Mouse (Mus musculus): ENCODE data around the gene Stk38. TPM values are rescaled to one million over a fixed set of nuclear protein-coding genes. Genes with fewer than 3 reads are reported as not detected.
A peak's percentile ranks its signal among the peaks of the same experiment; 100 is the strongest.

The Stk38 gene
- total RNA-seq, 1 experiment: 78.0 TPM

DNA sequence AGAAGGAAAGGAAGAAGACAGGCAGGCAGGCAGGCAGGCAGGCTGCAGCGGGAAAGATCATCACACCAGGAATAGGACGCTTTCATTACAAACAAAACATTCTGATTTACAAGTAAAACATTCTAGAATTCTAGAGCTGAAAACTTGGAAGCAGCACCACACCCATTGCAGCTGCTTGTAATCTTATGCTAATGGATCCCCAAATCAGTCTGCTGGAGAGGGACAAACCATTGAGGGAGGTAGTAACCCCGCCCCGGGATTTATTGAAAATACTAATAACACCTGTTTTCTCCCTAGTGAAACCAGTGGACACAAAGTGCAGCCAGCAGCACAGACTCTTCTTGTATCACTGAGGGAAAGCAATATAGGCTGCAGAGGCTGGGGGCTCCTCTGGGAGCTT is 26.7 kb downstream of the Stk38 start:
- peak; percentile 31 for DNase-seq (ENCODE audit: low read depth, low spot score)
- in situ Hi-C loops (cut with MboI; ENCODE audit: low sequenced_read_pairs in 2 of 2, unreplicated experiment in 2 of 2): no loop called here
- H3K9me3 ChIP-seq (ENCODE audit: control insufficient read depth, insufficient read depth, low read depth, low read length): no peaks in the 10 kb centered on the region
- peaks cover 34% of the 10 kb centered on the region for H3K36me3 ChIP-seq (ENCODE audit: control insufficient read depth, insufficient read depth, low read length, poor library complexity, severe bottlenecking)
- H3K4me3 ChIP-seq (ENCODE audit: insufficient read depth in 1 of 2, low read depth in 1 of 2, low read length in 2 of 2, poor library complexity in 1 of 2, severe bottlenecking in 1 of 2): no peak overlapping the region
- H3K27ac ChIP-seq (ENCODE audit: insufficient read depth, low read depth, low read length, poor library complexity, severe bottlenecking): peak overlapping the region; percentile 82
- no peak for TF ChIP-seq MAFK (IDR thresholded peaks at IDR 0.05; ENCODE audit: insufficient read depth, low read depth, low read length)
- TF ChIP-seq HCFC1 (IDR thresholded peaks at IDR 0.05; ENCODE audit: borderline replicate concordance, insufficient read depth, low read length): no peak
- TF ChIP-seq CHD2 (IDR thresholded peaks at IDR 0.05; ENCODE audit: low read depth, low read length): no peak
- H3K9ac ChIP-seq (ENCODE audit: insufficient read depth, low read depth, low read length, poor library complexity, severe bottlenecking): no peak overlapping the region
- H3K4me1 ChIP-seq (ENCODE audit: control insufficient read depth in 2 of 2, insufficient read depth in 2 of 2, low read length in 2 of 2, poor library complexity in 1 of 2): peaks cover 11 to 15% of the 10 kb centered on the region in 2 experiments; a peak in 3 of 4 replicates

- peaks cover 51% of the 10 kb centered on the region for H3K36me3 ChIP-seq (ENCODE audit: control insufficient read depth, insufficient read depth, low read length, poor library complexity, severe bottlenecking)
- TF ChIP-seq HCFC1 (IDR thresholded peaks at IDR 0.05; ENCODE audit: borderline replicate concordance, insufficient read depth, low read length) (no peak), ZNF384 (IDR thresholded peaks at IDR 0.05; ENCODE audit: low read depth, low read length) (no peak), CHD2 (IDR thresholded peaks at IDR 0.05; ENCODE audit: low read depth, low read length) (no peak), MAFK (IDR thresholded peaks at IDR 0.05; ENCODE audit: insufficient read depth, low read depth, low read length) (no peak), ZC3H11A (IDR thresholded peaks at IDR 0.05; ENCODE audit: borderline replicate concordance, low read depth, low read length) (no peak)
These were observed 28.7 kb downstream of the Stk38 start for GRCm38 (mm10) chr17:28979091-28979490.

GRCm38 (mm10) chr17:28970122-28970521 is 37.7 kb downstream of the Stk38 start:
- Histone ChIP-seq H3K4me3 (ENCODE audit: insufficient read depth in 1 of 2, low read depth in 1 of 2, low read length in 2 of 2, poor library complexity in 1 of 2, severe bottlenecking in 1 of 2) (no peak overlapping the region), H3K27ac (ENCODE audit: insufficient read depth, low read depth, low read length, poor library complexity, severe bottlenecking) (no peak overlapping the region), H3K4me1 (ENCODE audit: control insufficient read depth in 2 of 2, insufficient read depth in 2 of 2, low read length in 2 of 2, poor library complexity in 1 of 2) (peaks cover 6 to 12% of the 10 kb centered on the region in 2 experiments; a peak in 3 of 4 replicates), H3K36me3 (ENCODE audit: control insufficient read depth, insufficient read depth, low read length, poor library complexity, severe bottlenecking) (peaks cover 49% of the 10 kb centered on the region), H3K9me3 (ENCODE audit: control insufficient read depth, insufficient read depth, low read depth, low read length) (no peaks in the 10 kb centered on the region), H3K9ac (ENCODE audit: insufficient read depth, low read depth, low read length, poor library complexity, severe bottlenecking) (no peak overlapping the region)
- no peak for TF ChIP-seq CHD2 (IDR thresholded peaks at IDR 0.05; ENCODE audit: low read depth, low read length)
- DNase-seq (ENCODE audit: low read depth, low spot score): no peak
- in situ Hi-C loops (cut with MboI; ENCODE audit: low sequenced_read_pairs in 2 of 2, unreplicated experiment in 2 of 2): no loop called here

More at GRCm38 (mm10) chr17:28979091-28979490, 28.7 kb downstream of the Stk38 start:
- Histone ChIP-seq H3K27ac (ENCODE audit: insufficient read depth, low read depth, low read length, poor library complexity, severe bottlenecking) (no peak overlapping the region), H3K4me3 (ENCODE audit: insufficient read depth in 1 of 2, low read depth in 1 of 2, low read length in 2 of 2, poor library complexity in 1 of 2, severe bottlenecking in 1 of 2) (no peak overlapping the region), H3K9ac (ENCODE audit: insufficient read depth, low read depth, low read length, poor library complexity, severe bottlenecking) (no peak overlapping the region), H3K9me3 (ENCODE audit: control insufficient read depth, insufficient read depth, low read depth, low read length) (no peaks in the 10 kb centered on the region), H3K4me1 (ENCODE audit: control insufficient read depth in 2 of 2, insufficient read depth in 2 of 2, low read length in 2 of 2, poor library complexity in 1 of 2) (peaks cover 10 to 20% of the 10 kb centered on the region in 2 experiments; a peak in 3 of 4 replicates)
- in situ Hi-C loops (cut with MboI; ENCODE audit: low sequenced_read_pairs in 2 of 2, unreplicated experiment in 2 of 2): no loop called here
- no peak for DNase-seq (ENCODE audit: low read depth, low spot score)

DNA sequence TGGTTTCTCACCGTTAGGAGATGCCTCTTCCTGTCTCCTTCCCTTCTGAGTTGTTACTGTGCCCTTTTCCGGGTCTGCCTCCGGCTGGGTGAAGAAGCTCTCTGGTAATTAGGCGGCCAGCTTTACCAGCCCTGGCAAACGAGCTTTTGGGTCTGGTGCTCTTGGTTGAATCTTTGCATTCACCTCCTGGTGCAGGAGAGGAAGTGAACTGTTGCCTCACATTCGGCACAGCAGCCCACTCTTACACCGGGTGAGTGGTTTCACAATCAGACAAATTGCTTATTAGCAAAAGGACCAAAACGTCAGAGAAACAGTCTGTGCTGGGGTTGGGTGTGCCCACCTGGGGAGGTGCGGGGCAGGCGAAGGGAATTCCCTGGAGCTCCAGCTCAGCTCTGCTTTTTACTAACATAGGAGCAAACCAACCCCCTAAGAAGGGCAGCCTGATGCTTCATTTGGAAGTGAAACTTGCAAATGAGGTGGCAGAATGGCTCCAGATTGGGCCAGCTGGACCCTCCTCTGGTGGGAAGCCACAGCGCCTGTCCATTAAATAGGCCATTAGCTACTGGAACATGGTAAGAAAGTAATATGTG is 40.7 kb downstream of the Stk38 start:
- TF ChIP-seq ZC3H11A (IDR thresholded peaks at IDR 0.05; ENCODE audit: borderline replicate concordance, low read depth, low read length): no peak
- no peak for TF ChIP-seq ZNF384 (IDR thresholded peaks at IDR 0.05; ENCODE audit: low read depth, low read length)
- no peak for TF ChIP-seq MAFK (IDR thresholded peaks at IDR 0.05; ENCODE audit: insufficient read depth, low read depth, low read length)
- no peak for TF ChIP-seq CHD2 (IDR thresholded peaks at IDR 0.05; ENCODE audit: low read depth, low read length)
- no peak for TF ChIP-seq HCFC1 (IDR thresholded peaks at IDR 0.05; ENCODE audit: borderline replicate concordance, insufficient read depth, low read length)
- no peak overlapping the region for H3K27ac ChIP-seq (ENCODE audit: insufficient read depth, low read depth, low read length, poor library complexity, severe bottlenecking)
- peaks cover 2 to 8% of the 10 kb centered on the region in 2 experiments; a peak in 3 of 4 replicates for H3K4me1 ChIP-seq (ENCODE audit: control insufficient read depth in 2 of 2, insufficient read depth in 2 of 2, low read length in 2 of 2, poor library complexity in 1 of 2)
- in situ Hi-C loops (cut with MboI; ENCODE audit: low sequenced_read_pairs in 2 of 2, unreplicated experiment in 2 of 2): no loop called here
- no peak overlapping the region for H3K4me3 ChIP-seq (ENCODE audit: insufficient read depth in 1 of 2, low read depth in 1 of 2, low read length in 2 of 2, poor library complexity in 1 of 2, severe bottlenecking in 1 of 2)
- H3K9ac ChIP-seq (ENCODE audit: insufficient read depth, low read depth, low read length, poor library complexity, severe bottlenecking): no peak overlapping the region; the same call in 1 of the 2 replicates
- H3K36me3 ChIP-seq (ENCODE audit: control insufficient read depth, insufficient read depth, low read length, poor library complexity, severe bottlenecking): peaks cover 61% of the 10 kb centered on the region
- DNase-seq (ENCODE audit: low read depth, low spot score): no peak
- no peaks in the 10 kb centered on the region for H3K9me3 ChIP-seq (ENCODE audit: control insufficient read depth, insufficient read depth, low read depth, low read length)

- in situ Hi-C loops (cut with MboI; ENCODE audit: low sequenced_read_pairs in 2 of 2, unreplicated experiment in 2 of 2): no loop called here
- no peak overlapping the region for H3K4me3 ChIP-seq (ENCODE audit: insufficient read depth in 1 of 2, low read depth in 1 of 2, low read length in 2 of 2, poor library complexity in 1 of 2, severe bottlenecking in 1 of 2)
- no peak for TF ChIP-seq MAFK (IDR thresholded peaks at IDR 0.05; ENCODE audit: insufficient read depth, low read depth, low read length)
- TF ChIP-seq CHD2 (IDR thresholded peaks at IDR 0.05; ENCODE audit: low read depth, low read length): no peak
- TF ChIP-seq HCFC1 (IDR thresholded peaks at IDR 0.05; ENCODE audit: borderline replicate concordance, insufficient read depth, low read length): no peak
- TF ChIP-seq ZNF384 (IDR thresholded peaks at IDR 0.05; ENCODE audit: low read depth, low read length): no peak
- TF ChIP-seq ZC3H11A (IDR thresholded peaks at IDR 0.05; ENCODE audit: borderline replicate concordance, low read depth, low read length): no peak
- no peaks in the 10 kb centered on the region for H3K9me3 ChIP-seq (ENCODE audit: control insufficient read depth, insufficient read depth, low read depth, low read length)
- DNase-seq (ENCODE audit: low read depth, low spot score): no peak
- H3K4me1 ChIP-seq (ENCODE audit: control insufficient read depth in 2 of 2, insufficient read depth in 2 of 2, low read length in 2 of 2, poor library complexity in 1 of 2): peaks cover 3 to 4% of the 10 kb centered on the region in 2 experiments; a peak in 2 of 4 replicates
- H3K9ac ChIP-seq (ENCODE audit: insufficient read depth, low read depth, low read length, poor library complexity, severe bottlenecking): no peak overlapping the region
- H3K27ac ChIP-seq (ENCODE audit: insufficient read depth, low read depth, low read length, poor library complexity, severe bottlenecking): no peak overlapping the region
- peaks cover 55% of the 10 kb centered on the region for H3K36me3 ChIP-seq (ENCODE audit: control insufficient read depth, insufficient read depth, low read length, poor library complexity, severe bottlenecking)
These were observed 46.2 kb downstream of the Stk38 start for GRCm38 (mm10) chr17:28961596-28961995.
